Mouse (Mus musculus) kidney, adult 2 months (tissue): ENCODE results near the gene Arl10.

Experiments
- CTCF ChIP-seq: fragments of 200-500 bp; conservative IDR thresholded peaks from 2 replicates; pipeline ENCODE4 v1.5.1; 2011; ENCODE audit warnings: low read depth, mild to moderate bottlenecking, control low read depth, low read length, moderate library complexity, mixed read lengths; ENCODE audit not compliant: insufficient read depth, insufficient read length
- POLR2A ChIP-seq: fragments of 200-500 bp; IDR thresholded peaks from one replicate; pipeline ENCODE4 v1.6.1; 2011; ENCODE audit warnings: low read depth, low read length, control low read depth

DNA sequence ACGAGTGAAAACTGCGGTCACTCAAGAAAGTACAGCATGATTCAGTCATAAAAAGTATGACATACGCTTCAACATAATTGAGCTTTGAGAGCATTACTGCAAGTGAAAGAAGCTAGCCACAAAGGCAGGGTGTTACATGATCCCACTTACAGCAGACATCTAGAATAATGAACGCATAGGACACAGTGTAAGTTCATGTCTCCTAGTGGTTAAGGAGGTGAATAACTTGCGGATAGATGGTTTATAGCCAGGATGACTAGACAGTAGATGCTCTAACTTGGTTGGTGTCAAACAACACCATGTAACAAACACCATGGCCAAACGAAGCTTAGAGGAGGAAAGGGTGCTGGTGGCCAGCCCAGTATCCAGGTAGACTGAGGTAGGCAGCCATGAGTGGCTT is 42.2 kb downstream of the Arl10 start:
- TF ChIP-seq POLR2A = no peak
- TF ChIP-seq CTCF = no peak
